Mouse (Mus musculus): ENCODE data around the gene Aqp11.

The Aqp11 gene

DNA sequence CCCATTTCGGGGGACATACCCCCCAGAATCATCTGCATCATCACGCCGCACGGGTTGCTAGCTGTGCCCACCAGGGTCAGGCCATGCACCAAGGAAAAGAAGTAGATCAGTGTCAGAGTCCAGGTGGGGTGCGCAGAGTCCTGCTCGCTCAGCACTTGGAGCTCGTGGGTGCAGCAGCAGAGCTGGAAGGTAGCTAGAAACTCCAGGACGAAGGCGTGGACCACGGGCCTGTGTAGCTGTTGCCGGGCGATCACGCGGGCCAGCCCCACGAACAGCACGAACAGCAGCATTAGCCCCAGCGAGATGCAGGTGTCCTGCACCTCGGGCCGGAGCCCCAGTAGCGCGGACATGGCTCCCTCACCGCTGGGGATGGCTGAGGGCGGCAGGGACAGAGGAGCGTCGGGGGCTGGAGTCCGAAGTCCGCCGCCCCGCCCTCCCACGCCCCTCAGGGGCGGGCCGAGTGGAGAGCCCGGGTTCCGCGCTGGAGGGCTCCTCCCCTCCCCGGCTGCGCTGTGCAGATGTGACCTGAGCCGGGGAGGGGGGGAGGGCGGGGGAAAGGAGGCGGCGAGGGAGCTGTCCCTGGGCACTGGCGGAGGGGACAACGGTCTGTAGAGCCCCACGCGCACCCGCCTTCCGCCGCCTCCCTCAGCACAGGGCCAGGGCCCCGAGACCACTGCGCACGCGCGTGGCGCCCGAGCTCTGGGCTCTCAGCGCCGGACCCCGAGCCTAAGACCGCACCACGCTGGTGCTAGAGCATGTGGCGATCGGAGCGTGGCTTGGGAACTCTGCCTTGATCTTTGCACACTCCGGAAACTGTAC lies at the start of gene Aqp11:
Gene Aqp11 (minus strand): TSS at position 652 of the 819 bp plus-strand sequence.
- TF ChIP-seq GATA4 (IDR thresholded peaks at IDR 0.05; ENCODE audit: insufficient replicate concordance, low read length): no peak

DNA sequence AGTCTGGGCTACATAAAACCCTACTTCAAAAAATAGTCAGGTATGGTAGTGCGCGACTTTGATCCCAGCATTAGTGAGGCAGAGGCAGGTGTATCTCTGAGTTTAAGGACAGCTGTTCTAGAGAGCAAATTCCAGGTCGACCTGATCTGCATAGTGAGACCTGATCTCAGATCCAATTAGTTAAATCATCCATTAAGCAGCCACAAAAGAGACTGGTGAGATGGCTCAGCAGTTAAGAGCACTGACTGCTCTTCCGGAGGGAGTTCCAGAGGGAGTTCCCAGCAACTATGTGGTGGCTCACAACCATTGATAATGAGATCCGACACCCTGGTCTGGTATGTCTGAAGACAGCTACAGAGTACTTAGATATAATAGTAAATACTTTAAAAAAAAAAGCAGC lies 45.4 kb upstream of the Aqp11 start:
- no peak for TF ChIP-seq GATA4 (IDR thresholded peaks at IDR 0.05; ENCODE audit: insufficient replicate concordance, low read length)

DNA sequence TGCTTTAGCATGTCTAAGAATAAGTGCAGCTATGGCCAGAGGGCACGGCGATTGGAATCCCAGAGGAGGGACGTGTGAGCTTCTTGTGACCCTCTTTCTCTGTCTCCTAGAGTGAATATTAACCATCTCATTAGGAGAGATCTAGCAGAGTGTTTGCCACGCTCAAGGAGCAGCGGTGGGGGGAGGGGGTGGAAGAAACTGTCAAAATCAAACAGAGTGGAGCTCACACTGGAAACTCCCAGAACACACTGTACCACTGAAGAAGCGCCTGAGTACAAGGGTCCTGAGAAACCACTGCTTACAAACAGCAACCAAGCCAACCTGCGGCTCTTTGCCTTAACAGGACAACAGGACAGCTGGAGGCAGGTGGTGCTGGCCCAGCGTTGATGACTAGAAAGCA lies 43.4 kb upstream of the Aqp11 start:
- TF ChIP-seq GATA4 (IDR thresholded peaks at IDR 0.05; ENCODE audit: insufficient replicate concordance, low read length): no peak

DNA sequence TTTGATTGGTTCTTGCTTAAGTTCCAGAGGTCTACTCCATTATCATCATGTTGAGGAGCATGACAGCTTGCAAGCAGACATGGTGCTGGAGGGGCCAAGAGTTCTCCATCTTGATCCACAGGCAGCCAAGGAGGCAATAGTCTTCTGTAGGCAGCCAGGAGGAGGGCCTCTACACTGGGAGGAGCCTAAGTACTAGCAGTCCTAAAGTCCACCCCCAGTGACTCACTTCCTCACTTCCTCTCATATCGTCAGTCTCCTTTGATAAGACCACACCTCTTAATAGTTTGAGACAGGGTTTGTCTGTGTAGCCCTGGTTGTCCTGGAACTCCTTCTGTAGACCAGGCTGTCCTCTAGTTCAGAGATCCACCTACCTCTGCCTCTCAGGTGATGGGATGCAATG lies 42.7 kb upstream of the Aqp11 start:
- TF ChIP-seq GATA4 (IDR thresholded peaks at IDR 0.05; ENCODE audit: insufficient replicate concordance, low read length): no peak

GRCm38 (mm10) chr7:97780222-97780621 lies 42.1 kb upstream of the Aqp11 start:
- no peak for TF ChIP-seq GATA4 (IDR thresholded peaks at IDR 0.05; ENCODE audit: insufficient replicate concordance, low read length)

- TF ChIP-seq GATA4 (IDR thresholded peaks at IDR 0.05; ENCODE audit: insufficient replicate concordance, low read length): no peak
Measured at GRCm38 (mm10) chr7:97777191-97777590, 39.1 kb upstream of the Aqp11 start.

DNA sequence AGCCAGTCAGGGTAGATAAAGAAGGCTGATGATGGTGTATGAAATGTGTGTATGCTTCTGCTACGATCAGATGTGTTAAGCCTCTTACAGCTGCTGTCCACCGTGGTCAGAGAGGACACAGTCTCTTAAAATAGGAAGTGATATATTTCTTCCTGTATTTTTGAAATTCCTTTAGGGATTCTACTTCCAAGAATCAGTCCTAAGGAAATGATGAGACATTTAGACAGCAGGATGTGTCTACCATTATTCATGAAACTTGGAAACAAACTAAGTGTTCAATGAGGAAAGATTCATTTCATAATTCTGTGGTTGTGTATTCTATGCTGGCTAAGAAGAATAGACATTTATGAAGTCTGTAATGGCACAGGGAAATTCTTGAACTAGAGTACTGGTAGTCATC lies 37.8 kb upstream of the Aqp11 start:
- TF ChIP-seq GATA4 (IDR thresholded peaks at IDR 0.05; ENCODE audit: insufficient replicate concordance, low read length): no peak

- no peak for TF ChIP-seq GATA4 (IDR thresholded peaks at IDR 0.05; ENCODE audit: insufficient replicate concordance, low read length)
Measured at GRCm38 (mm10) chr7:97775380-97775779, 37.3 kb upstream of the Aqp11 start.

- no peak for TF ChIP-seq GATA4 (IDR thresholded peaks at IDR 0.05; ENCODE audit: insufficient replicate concordance, low read length)
Measured at GRCm38 (mm10) chr7:97770841-97771620, 32.9 kb upstream of the Aqp11 start.

- no peak for TF ChIP-seq GATA4 (IDR thresholded peaks at IDR 0.05; ENCODE audit: insufficient replicate concordance, low read length)
Measured at GRCm38 (mm10) chr7:97769020-97769419, 30.9 kb upstream of the Aqp11 start.

GRCm38 (mm10) chr7:97767841-97768240 lies 29.8 kb upstream of the Aqp11 start:
- TF ChIP-seq GATA4 (IDR thresholded peaks at IDR 0.05; ENCODE audit: insufficient replicate concordance, low read length): no peak

DNA sequence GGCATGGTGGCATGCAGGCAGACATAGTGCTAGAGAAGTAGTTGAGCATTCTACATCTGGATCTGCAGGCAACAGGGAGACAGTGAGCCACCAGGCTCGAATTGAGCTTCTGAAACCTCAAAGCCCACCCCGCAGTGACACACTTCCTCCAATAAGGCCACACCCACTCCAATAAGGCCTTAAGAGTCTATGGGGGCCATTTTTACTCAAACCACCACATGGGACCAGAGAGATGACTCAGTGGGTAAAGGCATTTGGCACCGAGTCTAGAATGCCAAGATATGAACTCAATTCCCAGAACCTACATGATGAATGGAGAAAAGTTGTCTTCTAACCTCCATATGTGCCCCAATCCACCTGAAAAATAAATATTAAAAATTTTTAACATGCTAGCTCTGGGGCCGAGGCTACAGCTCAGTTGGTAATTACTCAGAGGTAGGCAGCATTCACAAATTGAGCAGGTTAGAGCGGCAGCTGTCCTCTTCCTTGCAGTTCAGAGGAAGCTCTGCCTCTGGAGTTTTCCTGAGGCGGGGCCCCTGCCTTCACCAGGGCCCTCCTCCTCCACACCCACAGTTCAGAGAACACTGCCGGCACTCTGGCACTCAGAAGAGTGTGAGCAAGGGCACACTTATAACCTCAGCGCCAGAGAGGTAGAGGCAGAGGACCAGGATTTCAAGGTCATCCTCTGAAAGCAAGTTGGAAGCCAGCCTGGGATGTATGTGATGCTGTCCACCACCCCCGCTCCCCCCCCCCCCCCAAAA lies 28.5 kb upstream of the Aqp11 start:
- no peak for TF ChIP-seq GATA4 (IDR thresholded peaks at IDR 0.05; ENCODE audit: insufficient replicate concordance, low read length)

DNA sequence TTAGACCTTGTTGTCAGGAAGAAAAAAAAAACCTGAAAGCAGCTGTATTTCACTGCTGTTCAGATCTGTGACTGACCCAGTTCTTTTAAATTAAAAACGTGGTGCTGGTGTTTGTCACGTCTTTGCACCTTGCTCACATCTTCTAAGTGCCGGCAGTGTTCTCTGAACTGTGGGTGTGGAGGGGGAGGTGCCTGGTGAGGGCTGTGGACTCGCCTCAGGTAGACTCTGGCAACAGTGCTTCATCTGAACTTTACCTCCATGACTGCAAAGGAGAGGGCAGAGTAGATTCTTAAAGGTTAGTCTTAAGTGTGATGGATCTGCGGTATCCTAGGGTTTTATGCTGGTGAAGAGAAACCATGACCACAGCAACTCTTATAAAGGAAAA lies 27.9 kb upstream of the Aqp11 start:
- no peak for TF ChIP-seq GATA4 (IDR thresholded peaks at IDR 0.05; ENCODE audit: insufficient replicate concordance, low read length)

- no peak for TF ChIP-seq GATA4 (IDR thresholded peaks at IDR 0.05; ENCODE audit: insufficient replicate concordance, low read length)
Measured at GRCm38 (mm10) chr7:97765181-97765962, 27.3 kb upstream of the Aqp11 start.

GRCm38 (mm10) chr7:97764591-97764990 lies 26.5 kb upstream of the Aqp11 start:
- no peak for TF ChIP-seq GATA4 (IDR thresholded peaks at IDR 0.05; ENCODE audit: insufficient replicate concordance, low read length)
